Mouse (Mus musculus): ENCODE data around the gene Foxk1.

DNA sequence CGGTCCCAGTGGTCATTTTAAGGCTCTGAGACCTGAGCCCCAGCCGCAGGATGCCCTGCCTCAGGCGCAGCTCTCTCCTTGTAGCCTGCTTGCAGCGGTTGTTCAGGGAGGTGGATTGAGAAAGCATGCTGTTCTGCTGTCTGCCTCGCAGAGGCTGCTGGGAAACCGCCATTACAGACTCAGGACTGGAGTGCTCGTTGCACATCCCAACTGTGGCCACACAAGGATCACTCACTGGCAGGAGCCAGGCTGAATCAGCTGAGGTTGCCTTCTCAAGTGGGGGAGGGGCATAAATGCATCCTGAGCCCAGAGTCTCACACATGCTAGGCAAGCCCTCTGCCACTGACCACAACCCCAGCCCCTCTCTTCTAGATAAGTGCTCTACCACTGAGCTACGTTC lies 44.4 kb downstream of the Foxk1 start:
- TF ChIP-seq CTCF (IDR thresholded peaks at IDR 0.05; ENCODE audit: extremely low read depth, insufficient read length, insufficient replicate concordance, low read depth, low read length) (no peak), POLR2A (IDR thresholded peaks at IDR 0.05; ENCODE audit: low read depth, low read length) (no peak)

All from small intestine, adult 2 months (tissue).